Mouse (Mus musculus): ENCODE data around the gene Nr1h2.

Nr1h2 gene

DNA sequence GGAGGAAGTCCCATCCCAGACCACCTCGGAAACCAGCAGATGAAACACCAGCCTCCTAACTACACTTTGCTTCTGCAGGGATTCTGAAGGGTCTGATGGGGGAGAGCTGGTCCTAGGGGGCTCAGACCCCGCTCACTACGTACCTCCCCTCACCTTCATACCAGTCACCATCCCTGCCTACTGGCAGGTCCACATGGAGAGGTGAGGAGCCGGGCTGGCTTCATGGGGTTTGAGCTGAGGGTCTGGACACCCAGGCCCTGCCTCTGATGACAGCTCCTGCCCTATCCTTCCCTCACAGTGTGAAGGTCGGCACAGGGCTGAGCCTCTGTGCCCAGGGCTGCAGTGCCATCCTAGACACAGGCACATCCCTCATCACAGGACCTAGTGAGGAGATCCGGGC is 31.2 kb upstream of the Nr1h2 start:
- DNase-seq, result no peak

DNA sequence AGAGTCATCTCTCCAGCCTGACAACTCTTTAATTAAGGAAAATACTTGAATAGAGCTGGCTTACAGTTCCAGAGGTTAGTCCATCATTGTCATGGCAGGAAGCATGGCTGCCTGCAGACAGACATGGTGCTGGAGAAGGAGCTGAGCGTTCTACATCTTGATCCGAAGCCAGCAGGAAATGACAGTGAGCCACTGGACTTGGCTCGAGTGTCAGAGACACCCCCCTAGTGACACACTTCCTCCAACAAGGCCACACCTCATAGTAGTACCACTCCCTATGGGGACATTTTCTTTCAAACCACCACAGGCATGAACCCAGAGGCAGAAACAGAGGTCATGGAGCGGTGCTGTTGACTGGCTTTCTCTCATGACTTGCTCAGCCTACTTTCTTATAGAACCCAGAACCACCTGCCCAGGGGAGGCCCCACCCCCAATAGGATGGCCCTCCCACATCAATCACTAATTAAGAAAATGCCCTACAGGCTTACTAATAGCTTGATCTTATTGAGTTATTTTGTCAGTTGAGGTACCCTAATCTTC is 30.6 kb upstream of the Nr1h2 start:
- no peak for DNase-seq

DNA sequence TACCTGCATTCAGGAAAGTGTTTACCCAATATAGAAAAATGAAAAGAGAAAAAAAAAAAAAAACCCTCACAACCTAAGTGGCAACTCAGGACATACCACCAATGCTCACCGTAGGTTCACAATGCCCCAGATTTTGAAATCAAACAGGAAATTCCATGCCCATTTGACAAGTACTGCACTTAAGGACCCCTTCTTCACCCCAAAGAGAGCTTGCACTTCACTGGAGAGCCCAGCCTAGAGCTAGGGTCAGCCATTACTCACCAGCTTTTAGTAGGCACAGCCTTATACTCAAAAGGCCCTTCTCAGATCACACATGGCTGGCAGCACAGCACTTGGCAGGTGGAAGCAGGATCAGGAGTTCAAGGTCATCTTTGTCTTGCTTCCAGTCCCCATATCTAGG is 29.4 kb upstream of the Nr1h2 start:
- DNase-seq, result peak; percentile 64 to 76

DNA sequence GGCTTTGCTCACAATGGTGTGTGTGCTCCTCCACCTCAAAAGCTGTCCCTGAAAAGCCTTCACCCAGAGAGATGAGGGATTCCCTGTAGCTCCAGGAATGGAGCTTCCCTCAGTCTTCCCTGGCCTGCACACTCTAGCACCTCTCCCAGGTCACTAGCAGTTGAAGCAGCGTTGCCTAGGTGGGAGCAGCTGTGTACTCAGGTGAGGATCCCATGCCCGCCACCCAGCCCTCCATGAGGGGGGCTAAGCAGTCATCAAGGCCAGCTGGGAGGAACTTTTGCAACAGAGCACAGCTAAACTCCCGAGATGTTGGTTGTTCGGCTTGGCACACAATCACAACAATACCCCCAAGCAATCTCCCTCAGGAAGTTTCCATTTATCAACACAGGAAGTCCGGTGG is 29.0 kb upstream of the Nr1h2 start:
- peak in 1 of 2 experiments; percentile 26 for DNase-seq

DNA sequence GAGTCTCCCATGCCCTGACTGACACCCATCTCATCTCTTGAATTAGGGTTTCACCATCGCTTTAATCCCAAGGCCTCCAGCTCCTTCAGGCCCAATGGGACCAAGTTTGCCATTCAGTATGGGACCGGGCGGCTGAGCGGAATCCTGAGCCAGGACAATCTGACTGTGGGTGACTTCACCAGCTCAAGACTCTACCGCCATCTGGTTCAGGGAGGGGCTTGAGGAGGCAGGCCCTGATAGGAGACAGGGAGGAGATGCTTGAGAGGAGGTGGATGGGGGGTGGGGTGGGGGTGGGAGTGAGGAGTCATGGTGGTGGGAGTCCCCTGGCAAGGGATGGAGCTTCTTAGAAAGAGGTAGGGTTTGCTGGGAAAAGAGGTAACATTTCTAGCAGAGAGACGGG is 27.9 kb upstream of the Nr1h2 start:
- DNase-seq, result no peak

DNA sequence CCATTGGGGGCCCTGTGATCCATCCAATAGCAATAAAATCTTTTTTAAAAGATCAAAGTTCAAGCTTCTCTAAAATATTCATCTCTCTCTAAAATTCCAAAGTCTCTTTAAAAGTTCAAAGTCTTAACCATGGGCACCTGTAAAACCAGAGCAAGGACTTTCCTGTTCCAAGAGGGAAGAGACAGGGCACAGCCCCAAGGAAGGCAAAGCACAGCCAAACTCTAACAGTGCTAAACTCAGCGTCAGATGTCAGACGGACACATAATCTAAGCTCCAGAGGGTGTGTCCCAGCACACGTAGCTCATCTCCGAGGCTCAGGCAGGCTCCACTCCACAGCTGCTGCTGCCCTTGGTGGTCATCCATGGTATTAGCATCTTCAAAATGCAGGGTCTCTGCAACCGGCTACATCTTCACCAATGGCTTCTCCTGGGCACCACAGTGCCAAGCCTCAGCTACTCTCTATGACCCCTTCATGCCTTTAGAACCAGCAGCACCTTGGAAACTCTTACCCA is 22.6 kb upstream of the Nr1h2 start:
- no peak for DNase-seq

DNA sequence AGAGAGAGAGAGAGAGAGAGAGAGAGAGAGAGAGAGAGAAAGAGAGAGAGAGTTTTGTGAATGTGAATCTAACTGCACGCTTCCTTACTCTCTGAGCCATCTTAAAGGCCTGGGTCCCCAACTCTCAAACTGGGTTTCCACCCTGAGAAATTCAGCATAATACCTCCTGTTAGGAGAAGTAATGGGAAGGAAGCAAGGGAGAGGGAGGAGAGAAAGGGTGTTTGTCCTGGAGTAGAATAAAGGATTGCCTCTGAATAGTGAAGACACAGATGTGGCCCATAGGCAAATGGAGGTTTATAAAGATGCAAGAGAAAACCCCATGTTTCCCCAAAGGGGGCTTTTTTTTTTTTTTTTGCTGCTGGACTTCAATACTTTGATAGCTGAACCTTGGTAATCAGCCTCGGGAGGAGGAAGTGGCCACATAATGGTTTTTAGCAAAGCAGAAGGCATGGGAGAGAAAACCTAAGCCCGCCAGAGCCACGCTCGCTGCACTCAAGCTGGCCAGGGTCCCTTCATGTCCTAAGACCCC is 19.3 kb upstream of the Nr1h2 start:
- DNase-seq, result no peak

DNA sequence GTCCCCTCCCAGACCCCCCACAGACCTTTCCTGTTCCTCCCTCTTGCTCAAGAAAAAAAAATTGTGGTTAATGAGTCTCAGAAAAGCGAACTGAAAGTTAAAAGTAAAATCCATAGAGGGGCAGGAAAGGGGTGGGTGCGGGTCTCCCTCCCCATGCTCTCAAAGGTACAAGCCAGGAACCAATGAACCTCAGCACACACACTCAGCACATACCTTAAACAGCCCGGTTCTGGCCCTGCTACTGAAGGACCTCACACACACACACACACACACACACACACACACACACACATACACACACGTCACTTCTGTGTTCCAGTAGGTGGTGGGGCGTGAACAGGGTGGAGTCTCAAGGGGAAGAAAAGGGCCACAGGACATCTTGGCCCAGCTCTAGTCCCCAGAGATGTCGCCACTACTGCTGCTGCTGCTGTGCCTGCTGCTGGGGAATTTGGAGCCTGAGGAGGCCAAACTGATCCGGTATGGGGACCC is 18.5 kb upstream of the Nr1h2 start, which contains the start of gene Napsa:
Napsa (plus strand) TSS at position 168 of the 489 bp plus-strand sequence.
- peak; percentile 79 to 81 for DNase-seq

DNA sequence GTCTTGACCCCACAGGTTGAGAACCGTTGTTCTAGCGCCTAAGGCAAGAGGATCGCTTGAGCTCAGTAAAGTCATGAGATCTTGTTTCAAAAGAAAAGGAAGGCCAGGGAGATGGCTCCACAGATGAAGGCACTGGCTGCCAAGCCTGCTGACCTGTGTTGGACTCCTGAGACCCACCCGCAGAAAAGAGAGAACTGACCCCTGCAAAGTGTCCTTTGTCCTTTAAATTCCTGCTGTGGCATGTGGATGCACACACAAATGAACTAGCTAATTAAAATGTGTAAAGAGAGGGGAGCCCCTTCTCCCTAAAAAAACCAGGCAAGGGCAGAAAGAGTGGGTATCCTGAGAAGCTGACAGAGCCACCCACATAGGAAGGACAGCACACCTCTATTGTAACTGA is 18.1 kb upstream of the Nr1h2 start:
- no peak for DNase-seq

DNA sequence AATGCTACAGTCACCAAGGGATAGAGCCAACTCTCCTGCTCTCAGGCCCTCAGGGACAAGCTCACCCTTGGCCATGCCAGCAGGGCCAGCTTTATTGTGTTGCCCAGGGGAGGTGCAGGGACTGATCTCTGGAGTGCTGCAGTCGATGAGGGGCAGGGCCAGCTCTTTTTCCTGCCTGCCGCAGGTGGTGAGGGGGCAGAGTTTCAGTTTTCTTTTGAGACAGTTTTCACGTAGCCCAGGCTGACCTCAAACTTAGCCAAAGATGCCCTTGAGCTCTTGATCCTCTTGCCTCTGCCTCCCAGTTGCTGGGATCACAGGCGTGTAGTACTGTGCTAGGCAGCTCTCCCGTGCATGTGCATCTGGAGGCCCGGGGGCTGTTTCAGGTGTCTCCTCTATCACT is 17.2 kb upstream of the Nr1h2 start:
- no peak for DNase-seq

DNA sequence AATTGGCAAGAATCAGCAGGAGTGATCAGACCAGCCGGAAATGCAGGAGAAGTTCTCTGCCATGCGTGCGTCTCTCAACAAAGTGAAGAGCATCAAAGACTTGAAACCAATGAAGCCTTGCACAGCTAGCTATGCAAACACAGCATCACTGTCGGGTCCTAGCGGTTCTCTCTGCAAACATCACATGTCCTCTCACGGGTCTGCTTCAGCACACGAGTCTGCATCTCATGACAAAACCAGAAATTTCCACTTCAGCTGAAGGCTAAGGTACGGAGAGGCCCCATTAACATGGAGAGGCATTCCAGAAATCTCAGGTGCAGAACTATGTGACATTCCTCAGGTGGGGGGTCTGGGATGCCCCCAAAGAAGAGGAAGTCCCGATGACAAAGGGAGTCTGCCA is 15.1 kb upstream of the Nr1h2 start:
- no peak for DNase-seq

DNA sequence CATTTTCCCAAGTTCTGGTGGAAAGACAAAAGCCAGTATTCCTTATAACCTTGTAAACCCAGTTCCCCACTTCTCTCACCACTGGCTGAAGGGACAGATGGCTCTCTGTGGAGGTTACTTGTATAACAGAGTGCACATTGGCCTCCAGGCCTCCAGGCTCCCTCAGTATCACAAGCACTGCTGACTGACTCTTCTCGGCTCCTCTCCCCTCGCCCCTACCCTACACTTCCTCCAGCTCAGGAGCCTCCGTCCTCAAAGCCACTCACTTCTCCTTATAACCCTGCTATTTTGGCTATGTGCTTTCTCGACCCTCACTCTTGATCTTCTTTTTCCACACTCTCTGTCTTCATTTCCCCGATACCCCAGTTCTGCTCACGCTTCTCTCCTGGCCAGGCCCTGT is 11.7 kb upstream of the Nr1h2 start:
- no peak for DNase-seq

DNA sequence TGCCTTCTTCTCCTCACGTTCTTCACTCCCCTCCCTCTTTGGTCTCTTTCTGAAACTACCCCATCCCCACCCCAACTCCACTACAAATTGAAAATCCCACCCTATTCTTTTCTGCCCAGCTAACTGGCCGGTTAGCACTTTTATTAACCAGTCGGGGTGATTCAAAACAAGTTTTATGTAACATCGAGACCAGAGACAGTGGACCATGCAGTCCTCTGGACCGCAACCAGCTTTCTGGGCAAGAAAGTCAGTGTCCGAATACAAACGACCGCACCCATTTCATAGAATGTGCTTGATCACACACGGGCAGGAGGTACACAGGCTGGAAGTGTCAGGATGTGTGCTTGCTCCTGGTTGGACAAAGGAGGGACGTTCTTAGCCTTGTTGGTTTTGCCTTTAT is 10.7 kb upstream of the Nr1h2 start:
- DNase-seq, result no peak

DNA sequence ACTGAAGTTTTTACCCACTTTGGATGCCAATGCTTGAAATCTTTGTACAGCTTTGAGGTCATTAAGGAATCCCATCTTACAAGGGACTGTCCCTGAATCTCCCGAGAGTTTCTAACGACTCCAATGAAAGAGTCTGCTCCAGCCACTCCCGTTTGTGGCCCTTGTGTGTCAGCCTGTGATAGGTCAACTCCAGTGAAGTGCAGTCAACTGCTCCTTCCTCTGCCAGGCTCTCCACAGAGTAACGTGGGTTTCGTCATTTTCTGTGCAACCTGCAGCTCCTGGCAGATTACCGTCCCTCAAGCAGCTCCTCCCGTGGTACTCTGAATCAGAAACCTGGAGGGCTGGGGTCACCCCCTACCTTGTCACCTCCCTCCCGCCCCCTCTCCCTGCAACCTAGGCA is 9.5 kb upstream of the Nr1h2 start:
- peak; percentile 60 to 63 for DNase-seq

DNA sequence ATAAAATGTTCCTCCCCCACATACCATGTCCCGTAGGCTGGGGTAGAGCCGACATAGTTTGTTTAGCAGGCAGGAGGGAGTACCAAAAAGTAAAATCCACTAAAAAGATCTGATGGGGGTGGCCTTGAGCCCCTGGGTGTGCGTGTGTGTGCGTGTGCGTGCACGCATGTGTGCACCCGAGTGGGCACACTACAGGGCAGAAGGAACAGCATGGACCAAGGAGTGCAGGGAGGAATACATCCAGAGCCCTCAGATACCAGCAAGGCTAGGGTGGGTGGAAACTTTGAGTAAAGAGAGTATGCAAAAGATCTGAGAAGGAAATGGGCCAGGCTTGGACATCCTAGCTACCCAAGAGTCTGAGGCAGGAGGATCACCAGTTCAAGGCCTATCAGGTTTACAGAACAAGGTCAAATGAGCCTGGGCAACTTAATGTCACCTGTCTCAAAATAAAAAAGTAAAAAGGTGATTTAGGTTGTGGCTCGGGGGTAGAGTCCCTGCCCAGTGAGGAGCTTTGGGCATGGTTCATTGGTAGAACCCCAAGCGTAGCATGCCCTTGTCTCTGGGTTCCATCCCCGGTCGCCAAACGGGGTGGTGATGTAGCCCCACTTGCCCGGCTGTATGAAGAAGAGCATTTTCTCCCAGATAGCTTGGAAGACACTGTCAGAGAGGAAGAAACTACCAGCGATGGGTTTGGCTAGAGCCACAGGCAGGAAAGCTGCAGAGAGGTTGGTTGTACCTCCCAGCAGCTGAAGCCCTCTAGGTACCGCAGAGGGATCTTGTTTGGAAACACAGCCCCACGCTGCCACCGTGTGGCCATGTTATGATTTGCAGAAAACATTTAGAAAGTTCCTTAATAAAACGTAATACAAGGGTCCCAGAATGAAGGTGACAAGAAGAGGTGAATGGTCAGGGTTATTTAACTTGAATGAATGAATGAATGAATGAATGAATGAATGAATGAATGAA is 7.0 kb upstream of the Nr1h2 start:
- DNase-seq, result peak; percentile 70 to 79

DNA sequence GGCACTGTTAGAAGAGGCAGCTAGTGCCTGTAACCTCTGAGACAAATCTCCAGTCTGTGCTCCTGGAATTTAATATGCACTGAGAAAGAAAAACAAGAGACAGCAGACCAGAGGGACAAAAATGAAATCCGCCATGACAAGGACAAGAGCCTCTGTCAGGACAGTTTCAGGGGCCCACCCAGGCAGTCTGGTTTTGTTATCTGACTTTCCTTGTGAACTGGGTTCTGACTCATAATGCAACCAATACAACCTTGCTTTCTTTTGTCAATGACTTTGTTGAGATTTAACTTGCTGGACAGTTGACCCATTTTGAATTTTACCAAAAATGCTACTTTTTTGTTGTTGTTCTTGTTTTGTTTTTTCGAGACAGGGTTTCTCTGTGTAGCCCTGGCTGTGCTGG is 3.9 kb upstream of the Nr1h2 start:
- no peak for DNase-seq

DNA sequence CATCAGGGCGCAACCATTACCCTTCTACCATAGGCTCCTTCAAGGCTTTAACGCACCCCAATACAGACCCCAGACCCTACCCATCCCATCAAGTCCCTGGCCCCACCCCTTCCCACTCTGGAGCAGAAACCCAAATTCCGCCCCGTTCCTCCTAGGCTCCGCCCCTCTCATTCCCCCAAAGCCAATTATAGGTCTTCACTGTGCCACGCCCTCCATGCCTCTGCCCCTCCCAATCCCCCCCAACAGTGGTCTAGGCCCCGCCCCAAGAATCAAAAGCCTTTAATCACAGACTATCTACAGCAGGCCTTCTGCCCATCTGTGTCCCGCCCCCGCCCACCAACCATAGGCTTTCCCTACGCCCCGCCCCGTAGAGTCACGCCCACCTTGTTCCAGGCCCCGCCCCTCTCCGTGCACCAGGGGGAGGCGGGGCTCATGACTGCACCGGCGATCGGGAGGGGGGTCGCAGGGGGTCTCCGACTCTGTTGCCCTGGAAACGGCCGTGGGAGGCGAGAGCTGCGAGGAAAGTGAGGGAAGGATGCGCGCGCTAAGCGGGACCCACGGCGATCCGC is 471 bp downstream of the Nr1h2 start:
- DNase-seq, result peak; percentile 71 to 77

DNA sequence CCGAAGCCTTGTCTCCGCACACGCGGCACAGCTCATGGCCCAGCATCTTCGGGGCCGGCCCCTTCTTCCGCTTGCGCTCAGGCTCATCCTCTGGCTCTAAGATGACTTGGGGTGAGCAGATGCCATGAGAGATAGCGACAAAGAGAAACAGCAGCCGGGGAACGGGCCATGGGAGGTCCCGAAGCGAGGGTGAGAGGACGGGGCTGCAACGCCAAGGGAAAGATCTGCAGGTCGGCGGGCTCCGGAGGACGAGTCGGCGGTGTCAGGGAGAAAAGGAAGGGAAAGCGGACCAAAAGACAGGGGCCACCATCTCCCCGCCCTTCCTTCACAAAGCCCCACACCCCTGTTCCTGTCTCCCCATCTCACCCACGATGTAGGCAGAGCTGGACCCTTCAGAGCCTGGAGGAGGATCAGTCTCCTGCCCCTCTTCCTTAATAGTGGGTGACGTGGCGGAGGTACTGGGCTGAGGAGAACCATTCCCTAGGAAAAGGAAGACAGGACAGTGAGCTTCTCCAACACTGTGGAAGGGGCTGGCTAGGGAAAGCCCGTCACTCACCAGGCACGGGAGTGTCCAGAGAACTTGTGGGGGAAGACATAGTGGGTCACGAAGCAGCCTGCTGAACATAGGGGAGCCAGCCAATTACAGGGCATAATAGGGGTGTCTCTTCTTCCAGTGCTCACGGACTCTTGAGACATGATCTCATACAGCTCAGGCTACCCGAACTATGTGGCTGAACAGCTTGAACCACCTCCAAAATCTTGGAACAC is 1.4 kb downstream of the Nr1h2 start:
- DNase-seq, result no peak

DNA sequence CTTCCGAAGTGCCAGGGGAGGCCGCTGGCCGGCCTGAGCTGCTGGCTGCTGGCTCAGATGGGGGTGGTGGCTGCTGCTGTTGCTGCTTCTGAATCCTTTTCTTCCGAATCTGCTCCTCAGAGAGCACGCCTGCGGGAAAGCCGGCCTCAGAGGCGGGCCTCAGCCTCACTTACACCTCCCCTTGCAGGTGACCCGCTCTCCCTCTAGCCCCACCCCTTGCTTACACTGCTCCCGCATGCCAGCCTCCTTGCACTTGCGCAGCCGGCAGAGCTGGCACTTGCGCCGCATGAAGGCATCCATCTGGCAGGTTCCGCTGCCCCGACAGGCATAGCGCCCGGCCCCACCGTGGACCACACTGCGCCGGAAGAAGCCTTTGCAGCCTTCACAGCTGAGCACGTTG is 2.0 kb downstream of the Nr1h2 start:
- no peak for DNase-seq

DNA sequence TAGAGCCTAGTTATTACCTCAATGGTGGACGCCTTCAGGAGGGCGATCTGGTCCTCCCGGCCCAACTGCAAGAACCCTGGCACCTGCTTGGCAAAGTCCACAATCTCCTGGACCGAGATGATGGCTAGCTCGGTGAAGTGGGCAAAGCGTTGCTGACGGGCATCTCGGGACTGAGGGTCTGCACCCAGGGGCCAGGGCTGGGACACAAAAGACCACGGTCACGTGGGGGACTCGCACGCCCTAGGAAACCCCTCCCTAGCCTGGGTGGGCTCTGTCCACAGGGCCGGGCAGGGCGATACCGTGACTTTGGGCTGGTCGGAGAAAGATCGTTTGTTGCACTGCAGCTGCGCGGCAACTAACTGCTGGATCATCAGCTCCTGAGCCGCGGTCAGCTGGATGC is 2.5 kb downstream of the Nr1h2 start:
- no peak for DNase-seq

DNA sequence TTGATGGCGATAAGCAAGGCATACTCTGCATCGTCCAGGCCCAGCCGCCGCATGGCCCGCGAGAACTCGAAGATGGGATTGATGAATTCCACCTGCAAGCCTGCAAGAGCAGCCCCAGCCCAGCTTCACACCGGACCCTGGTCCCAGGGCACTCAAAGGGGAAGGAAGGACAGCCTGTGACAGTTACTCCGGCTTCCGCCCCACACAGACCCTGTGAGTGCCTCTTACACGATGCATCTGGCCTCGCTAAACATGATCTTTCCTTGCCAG is 3.4 kb downstream of the Nr1h2 start:
- DNase-seq, result no peak

DNA sequence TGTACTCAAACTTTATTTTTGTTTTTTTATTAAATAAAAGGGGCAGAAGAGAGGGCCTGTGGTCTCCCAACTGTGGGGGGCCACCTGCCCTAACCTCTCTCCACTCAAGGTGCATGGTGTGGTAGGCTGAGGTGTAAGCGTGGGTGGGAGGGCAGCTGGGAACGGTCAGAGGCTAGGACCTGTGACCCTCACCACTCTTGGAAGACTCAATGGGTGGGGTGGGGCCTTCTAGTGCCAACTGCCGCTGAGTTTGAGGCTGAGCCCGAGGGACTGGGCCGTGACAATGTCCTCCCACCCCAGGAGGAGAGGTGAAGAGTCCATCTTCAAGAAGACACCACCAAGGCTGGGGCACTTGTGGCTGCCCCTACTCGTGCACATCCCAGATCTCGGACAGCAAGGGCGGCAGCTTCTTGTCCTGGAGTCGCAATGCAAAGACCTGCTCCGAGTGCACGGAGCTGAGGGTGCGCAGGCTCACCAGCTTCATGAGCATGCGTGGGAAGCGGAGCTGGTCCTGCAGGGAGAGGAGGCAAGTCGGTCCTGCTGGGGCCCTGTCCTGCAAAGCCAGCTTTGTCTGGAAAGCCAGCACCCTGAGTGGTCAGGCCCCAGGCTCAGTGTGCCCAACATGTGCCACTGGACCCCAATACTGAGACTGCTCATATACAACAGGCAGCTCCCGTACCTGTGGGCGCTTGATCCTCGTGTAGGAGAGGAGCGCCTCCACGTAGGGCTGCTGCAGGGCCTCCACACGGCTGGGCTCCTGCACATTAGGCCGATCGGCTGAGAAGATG is 3.9 kb downstream of the Nr1h2 start:
- DNase-seq, result no peak
